Mouse (Mus musculus) hindbrain, embryonic 10.5 days (tissue): ENCODE results near the gene Fgf11. TPM values are rescaled to one million over a fixed set of nuclear protein-coding genes. Genes with fewer than 3 reads are reported as not detected.

Experiments
- DNase-seq: peaks from one replicate; pipeline ENCODE4 v3.0.0-alpha.2; 2017; ENCODE audit warnings: low spot score
- H3K27ac ChIP-seq: fragments of 300-500 bp; sonication (generic); 2 replicates; pipeline ENCODE4 v1.5.1; 2016; ENCODE audit warnings: mild to moderate bottlenecking, moderate library complexity
- H3K27me3 ChIP-seq: fragments of 300-500 bp; sonication (generic); 2 replicates; pipeline ENCODE4 v1.6.1; 2016; ENCODE audit warnings: mild to moderate bottlenecking; ENCODE audit not compliant: poor library complexity, insufficient read depth, severe bottlenecking
- H3K36me3 ChIP-seq: fragments of 300-500 bp; sonication (generic); 2 replicates; pipeline ENCODE4 v1.6.1; 2016; ENCODE audit warnings: mild to moderate bottlenecking, moderate library complexity
- H3K4me1 ChIP-seq: fragments of 300-500 bp; sonication (generic); replicated peaks from 2 replicates; pipeline ENCODE4 v1.6.1; 2016; ENCODE audit warnings: mild to moderate bottlenecking
- H3K4me3 ChIP-seq: fragments of 300-500 bp; sonication (generic); 2 replicates; pipeline ENCODE4 v1.5.1; 2016; ENCODE audit warnings: mild to moderate bottlenecking, moderate library complexity
- H3K9me3 ChIP-seq: fragments of 300-500 bp; sonication (generic); 2 replicates; pipeline ENCODE4 v1.6.1; 2016; ENCODE audit warnings: mild to moderate bottlenecking, moderate library complexity
- WGBS: fragments of 180-500 bp; shearing (Covaris S2); methylation state at CpG from one replicate; pipeline ENCODE4 v1.1.7; 2016; 5-methylcytosine and 5-hydroxymethylcytosine counted together
- polyA plus RNA-seq: library from polyadenylated mRNA; unstranded; fragments of >200 nt; fragmentation: Nextera tagmentation; extraction: Ambion mirVana; gene quantifications from 2 replicates; pipeline ENCODE4 v1.2.1, GENCODE M21; 2016

Gene Fgf11
- polyA plus RNA-seq = 0.76 and 1.8 TPM in 2 replicates

GRCm38 (mm10) chr11:69801379-69801977 is at the start of gene Fgf11:
Fgf11 (minus strand) TSS chr11:69801857.
- Histone ChIP-seq H3K4me1 (peaks cover 71% of the 10 kb centered on the region), H3K36me3 (no peaks in the 10 kb centered on the region)

GRCm38 (mm10) chr11:69850754-69851153 is 49.1 kb upstream of the Fgf11 start:
- no peak for DNase-seq
- H3K4me3 ChIP-seq = no peak overlapping the region
- H3K9me3 ChIP-seq = no peaks in the 10 kb centered on the region
- WGBS = 85% methylated on average over 8 of the region's 8 CpGs
- H3K4me1 ChIP-seq = peaks cover 54% of the 10 kb centered on the region
- peaks cover 49% of the 10 kb centered on the region for H3K36me3 ChIP-seq
- no peaks in the 10 kb centered on the region for H3K27me3 ChIP-seq
- H3K27ac ChIP-seq = no peak overlapping the region

More at GRCm38 (mm10) chr11:69801379-69801977, at the start of gene Fgf11:
- peak; percentile 30 for DNase-seq
- peak within 1 kb of the TSS; percentile 96 for H3K27ac ChIP-seq
- peak within 1 kb of the TSS; percentile 66 for H3K4me3 ChIP-seq
- H3K9me3 ChIP-seq = peaks cover 2% of the 10 kb centered on the region; the same call in 1 of the 2 replicates
- peaks cover 99% of the 10 kb centered on the region for H3K27me3 ChIP-seq
- 1% methylated on average over 33 of the region's 33 CpGs for WGBS

DNA sequence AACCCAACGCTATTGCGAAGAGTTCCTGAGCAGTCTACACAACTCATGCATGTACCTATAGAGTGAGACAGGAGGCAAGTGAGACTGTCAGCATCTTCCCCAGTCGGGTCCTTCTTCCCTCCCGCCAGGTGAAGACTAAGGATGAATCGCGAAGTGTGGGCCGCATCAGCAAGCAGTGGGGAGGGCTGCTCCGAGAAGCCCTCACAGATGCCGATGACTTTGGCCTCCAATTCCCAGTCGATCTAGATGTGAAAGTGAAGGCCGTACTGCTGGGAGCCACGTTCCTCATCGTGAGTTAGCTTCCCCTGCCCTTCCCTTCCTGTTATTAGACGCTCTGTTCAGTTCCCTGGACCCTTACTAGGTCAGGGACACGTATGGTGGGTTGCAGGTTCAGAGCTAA is 48.2 kb upstream of the Fgf11 start:
- Histone ChIP-seq H3K36me3 (peaks cover 49% of the 10 kb centered on the region), H3K4me3 (no peak overlapping the region), H3K27me3 (no peaks in the 10 kb centered on the region), H3K27ac (no peak overlapping the region), H3K4me1 (peaks cover 53% of the 10 kb centered on the region), H3K9me3 (no peaks in the 10 kb centered on the region)
- no peak for DNase-seq
- WGBS = 91% methylated on average over 15 of the region's 15 CpGs

- Histone ChIP-seq H3K36me3 (peaks cover 49% of the 10 kb centered on the region), H3K9me3 (no peaks in the 10 kb centered on the region), H3K4me3 (no peak overlapping the region), H3K27me3 (no peaks in the 10 kb centered on the region), H3K27ac (no peak overlapping the region), H3K4me1 (peaks cover 53% of the 10 kb centered on the region)
- DNase-seq = no peak
- WGBS = 92% methylated on average over 9 of the region's 9 CpGs
Observed at GRCm38 (mm10) chr11:69849128-69849527, 47.5 kb upstream of the Fgf11 start.

DNA sequence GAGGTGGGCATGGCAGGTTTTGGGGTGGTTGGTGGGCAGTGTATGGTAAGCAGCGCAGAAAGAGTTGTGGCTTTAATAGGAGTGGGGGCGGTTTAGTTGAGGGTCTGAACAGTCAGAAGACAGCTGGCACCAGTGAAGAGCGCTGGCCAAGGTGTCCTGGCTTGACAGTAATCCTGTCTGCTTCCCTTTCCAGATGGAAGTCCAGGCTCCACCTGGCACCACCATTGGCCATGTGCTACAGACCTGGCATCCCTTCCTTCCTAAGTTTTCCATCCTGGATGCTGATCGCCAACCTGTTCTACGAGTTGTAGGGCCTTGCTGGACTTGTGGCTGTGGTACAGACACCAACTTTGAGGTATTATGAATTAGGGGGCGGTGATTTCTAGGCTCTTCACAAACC is 46.4 kb upstream of the Fgf11 start:
- Histone ChIP-seq H3K9me3 (no peaks in the 10 kb centered on the region), H3K27ac (peak overlapping the region; percentile 93), H3K4me1 (peaks cover 44% of the 10 kb centered on the region), H3K27me3 (no peaks in the 10 kb centered on the region), H3K36me3 (peaks cover 49% of the 10 kb centered on the region), H3K4me3 (peak overlapping the region; percentile 74)
- WGBS = 95% methylated on average over 6 of the region's 6 CpGs
- no peak for DNase-seq

DNA sequence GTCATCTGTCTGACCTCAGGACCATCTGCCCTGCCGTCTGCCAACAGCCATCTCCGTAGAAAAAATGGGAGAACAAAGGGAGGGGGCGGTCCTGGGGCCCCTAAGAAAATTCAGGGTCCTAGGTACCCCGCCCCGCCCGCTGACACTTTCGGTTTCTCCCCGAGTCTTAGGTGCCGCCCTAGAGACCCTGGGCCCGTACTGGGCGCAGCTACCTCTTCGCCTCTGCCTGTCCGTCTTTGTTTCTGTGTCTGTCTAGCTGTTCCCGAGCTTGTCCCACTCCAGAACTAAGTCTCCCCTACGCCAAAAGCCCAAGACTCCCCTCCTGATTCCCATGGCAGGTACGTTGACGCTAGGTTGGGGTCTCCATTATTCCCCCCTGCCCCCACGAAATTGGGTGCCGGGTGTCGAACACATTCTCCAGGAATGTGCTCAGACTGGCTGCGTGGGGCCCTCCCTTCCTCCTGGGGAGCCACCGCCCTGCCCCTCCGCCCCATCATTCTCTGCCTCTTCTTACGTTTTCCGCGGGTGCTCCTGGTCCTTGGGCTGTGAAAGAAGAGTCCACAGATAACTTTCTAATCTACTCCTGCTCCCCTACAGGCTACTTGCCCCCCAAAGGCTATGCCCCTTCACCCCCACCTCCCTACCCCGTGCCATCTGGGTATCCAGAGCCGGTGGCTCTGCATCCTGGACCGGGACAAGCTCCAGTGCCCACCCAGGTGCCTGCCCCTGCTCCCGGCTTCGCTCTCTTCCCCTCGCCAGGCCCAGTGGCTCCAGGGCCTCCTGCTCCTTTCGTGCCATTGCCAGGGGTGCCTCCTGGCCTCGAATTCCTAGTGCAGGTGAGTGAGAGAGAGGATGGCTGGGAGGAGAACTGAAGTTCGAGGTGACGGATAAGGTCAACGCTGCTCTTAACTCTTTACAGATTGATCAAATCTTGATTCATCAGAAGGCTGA is 45.4 kb upstream of the Fgf11 start:
- no peaks in the 10 kb centered on the region for H3K27me3 ChIP-seq
- H3K4me1 ChIP-seq = peaks cover 41% of the 10 kb centered on the region
- peak overlapping the region; percentile 93 for H3K27ac ChIP-seq
- WGBS = 12% methylated on average over 37 of the region's 37 CpGs
- peaks cover 45% of the 10 kb centered on the region for H3K36me3 ChIP-seq
- H3K4me3 ChIP-seq = peak overlapping the region; percentile 74
- no peaks in the 10 kb centered on the region for H3K9me3 ChIP-seq
- no peak for DNase-seq

GRCm38 (mm10) chr11:69846198-69846680 is 44.6 kb upstream of the Fgf11 start, which contains the start of gene Plscr3:
Plscr3 (plus strand) TSS chr11:69846376.
- DNase-seq = peak; percentile 96
- Histone ChIP-seq H3K27ac (peak within 1 kb of the TSS; percentile 93), H3K36me3 (peaks cover 37% of the 10 kb centered on the region), H3K4me3 (peak within 1 kb of the TSS; percentile 74), H3K4me1 (peaks cover 41% of the 10 kb centered on the region), H3K9me3 (no peaks in the 10 kb centered on the region), H3K27me3 (no peaks in the 10 kb centered on the region)
- WGBS = under 1% methylated on average over 38 of the region's 38 CpGs

DNA sequence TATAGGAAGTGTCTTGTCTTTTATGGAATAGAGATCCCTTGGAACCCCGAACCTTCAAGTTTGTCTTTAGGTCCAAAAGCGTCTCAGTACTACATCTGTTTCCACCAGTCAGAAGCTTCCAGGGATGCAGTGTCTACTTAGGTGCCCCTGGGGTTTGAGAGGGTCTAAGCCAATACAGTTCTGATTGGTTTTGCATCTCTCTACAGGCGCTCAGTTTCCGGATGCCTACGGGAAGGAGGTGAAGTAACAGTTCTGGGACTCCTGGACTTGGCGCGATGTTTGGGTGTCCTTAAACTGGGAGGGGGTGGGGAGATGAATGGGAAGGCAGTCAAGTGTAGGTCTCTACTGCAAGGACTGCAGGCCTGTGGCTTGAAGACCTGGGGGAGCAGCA is 37.1 kb upstream of the Fgf11 start:
- Histone ChIP-seq H3K4me3 (peak overlapping the region; percentile 89), H3K27me3 (peaks cover 30% of the 10 kb centered on the region), H3K36me3 (peaks cover 4% of the 10 kb centered on the region), H3K4me1 (peaks cover 54% of the 10 kb centered on the region), H3K9me3 (no peaks in the 10 kb centered on the region), H3K27ac (peak overlapping the region; percentile 95)
- DNase-seq = no peak
- 2% methylated on average over 7 of the region's 7 CpGs for WGBS

DNA sequence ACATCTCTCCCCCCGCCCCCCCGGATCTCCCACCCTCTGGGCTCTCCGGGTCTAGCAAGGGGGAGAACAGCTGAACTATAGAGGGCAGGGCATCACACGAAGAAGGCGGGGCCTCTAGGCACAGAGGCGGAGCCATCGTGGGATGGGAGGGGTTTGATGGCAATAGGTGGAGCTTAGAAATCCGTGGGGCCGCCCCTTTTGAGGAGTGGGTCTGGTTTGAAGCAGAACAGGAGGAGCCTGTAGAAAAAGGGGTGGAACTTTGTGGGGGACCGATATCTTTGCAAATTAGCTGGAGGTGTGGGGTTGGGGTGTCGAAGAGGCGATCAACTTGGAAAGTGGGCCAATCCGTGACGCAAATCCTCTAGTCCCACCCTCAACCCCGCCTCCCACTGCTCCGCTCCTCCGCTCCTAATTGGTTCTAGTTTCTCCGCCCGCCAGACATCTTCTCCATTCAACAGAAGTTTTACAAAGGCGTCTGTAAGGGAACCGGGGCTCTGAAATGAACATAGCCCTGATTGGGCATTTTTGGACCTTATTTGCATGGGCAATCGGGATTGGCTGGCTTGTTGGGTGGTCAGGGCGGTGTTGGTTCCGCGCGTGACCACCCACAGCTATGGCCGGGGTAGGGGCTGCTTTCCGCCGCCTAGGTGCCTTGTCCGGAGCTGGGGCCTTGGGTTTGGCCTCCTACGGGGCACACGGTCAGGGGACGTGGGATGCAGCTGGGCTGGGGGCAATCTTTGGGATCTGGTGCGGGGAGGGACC is 36.5 kb upstream of the Fgf11 start, which contains the start of gene Tmem256:
TSS of gene Tmem256 (plus strand) at position 563 of the 762 bp plus-strand sequence.
- H3K27ac ChIP-seq = peak within 1 kb of the TSS; percentile 95
- no peaks in the 10 kb centered on the region for H3K9me3 ChIP-seq
- WGBS = under 1% methylated on average over 34 of the region's 34 CpGs
- peaks cover 58% of the 10 kb centered on the region for H3K4me1 ChIP-seq
- peak; percentile 96 for DNase-seq
- H3K36me3 ChIP-seq = peaks cover 10% of the 10 kb centered on the region
- H3K4me3 ChIP-seq = peak within 1 kb of the TSS; percentile 89
- H3K27me3 ChIP-seq = peaks cover 36% of the 10 kb centered on the region

DNA sequence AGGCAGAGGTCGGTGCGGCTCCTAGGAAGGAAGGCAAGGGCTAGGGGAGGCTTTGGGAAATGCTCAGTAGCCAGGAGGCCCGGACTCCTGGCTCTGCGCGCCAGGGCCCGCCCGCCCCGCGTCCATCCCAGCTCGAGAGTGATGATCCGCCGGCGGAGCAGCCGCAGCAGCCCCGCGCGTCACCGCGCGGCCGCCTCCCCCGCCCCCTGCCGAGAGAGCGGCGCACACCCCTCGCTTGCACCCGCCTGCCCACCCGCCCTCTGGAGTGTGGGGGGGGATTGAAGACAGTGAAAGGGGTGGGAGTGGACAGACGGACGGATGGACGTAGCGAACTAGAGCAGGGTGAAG is 35.9 kb upstream of the Fgf11 start, which contains the start of gene Nlgn2:
TSS of gene Nlgn2 (minus strand) at position 181 of the 348 bp plus-strand sequence.
- DNase-seq = no peak
- H3K36me3 ChIP-seq = peaks cover 16% of the 10 kb centered on the region
- H3K4me1 ChIP-seq = peaks cover 58% of the 10 kb centered on the region
- peaks cover 42% of the 10 kb centered on the region for H3K27me3 ChIP-seq
- peak within 1 kb of the TSS; percentile 95 for H3K27ac ChIP-seq
- under 1% methylated on average over 32 of the region's 32 CpGs for WGBS
- peak within 1 kb of the TSS; percentile 89 for H3K4me3 ChIP-seq
- no peaks in the 10 kb centered on the region for H3K9me3 ChIP-seq

- Histone ChIP-seq H3K27me3 (peaks cover 46% of the 10 kb centered on the region), H3K4me1 (peaks cover 58% of the 10 kb centered on the region), H3K4me3 (peak overlapping the region; percentile 89), H3K9me3 (no peaks in the 10 kb centered on the region), H3K27ac (peak overlapping the region; percentile 95), H3K36me3 (peaks cover 22% of the 10 kb centered on the region)
- under 1% methylated on average over 52 of the region's 52 CpGs for WGBS
- DNase-seq = peak; percentile 56
Observed at GRCm38 (mm10) chr11:69836703-69837576, 35.3 kb upstream of the Fgf11 start.
